Mouse (Mus musculus) thymus, adult 2 months (tissue): ENCODE measurements around the gene Fkbp10. TPM values are rescaled to one million over a fixed set of nuclear protein-coding genes. Genes with fewer than 3 reads are reported as not detected.

Experiments
- DNase-seq: peaks from one replicate; pipeline ENCODE4 v3.0.0; 2021
- H3K27ac ChIP-seq: fragments of 200-500 bp; 2 replicates; pipeline ENCODE4 v1.5.1; 2012; ENCODE audit warnings: low read length, control low read depth; ENCODE audit not compliant: control insufficient read depth, insufficient read depth
- H3K27me3 ChIP-seq: fragments of 200-500 bp; 2 replicates; pipeline ENCODE4 v1.6.1; 2012; ENCODE audit warnings: mild to moderate bottlenecking, low read length, moderate library complexity, mixed read lengths; ENCODE audit not compliant: control insufficient read depth, insufficient read depth
- H3K36me3 ChIP-seq: fragments of 200-500 bp; 2 replicates; pipeline ENCODE4 v1.6.1; 2012; ENCODE audit warnings: mild to moderate bottlenecking, low read length, moderate library complexity; ENCODE audit not compliant: control insufficient read depth, insufficient read depth
- H3K4me1 ChIP-seq: fragments of 200-500 bp; replicated peaks from 2 replicates; pipeline ENCODE4 v1.6.1; 2012; ENCODE audit warnings: low read length; ENCODE audit not compliant: control insufficient read depth, insufficient read depth
- H3K4me3 ChIP-seq: fragments of 200-500 bp; 2 replicates; pipeline ENCODE4 v1.5.1; 2012; ENCODE audit warnings: mild to moderate bottlenecking, low read length, control low read depth, moderate library complexity; ENCODE audit not compliant: control insufficient read depth, insufficient read depth
- CTCF ChIP-seq: fragments of 200-500 bp; IDR thresholded peaks from 2 replicates; pipeline ENCODE4 v1.5.1; 2012; ENCODE audit warnings: mild to moderate bottlenecking, control low read depth, low read length, moderate library complexity, borderline replicate concordance; ENCODE audit not compliant: control insufficient read depth, poor library complexity, insufficient read depth; ENCODE audit errors: extremely low read depth
- POLR2A ChIP-seq: fragments of 200-500 bp; IDR thresholded peaks from 2 replicates; pipeline ENCODE4 v1.6.1; 2012; ENCODE audit warnings: mild to moderate bottlenecking, low read length, control low read depth, moderate library complexity; ENCODE audit not compliant: control insufficient read depth, poor library complexity, insufficient read depth; ENCODE audit errors: extremely low read depth
- WGBS: fragments of 180-500 bp; shearing (Covaris S2); methylation state at CpG from one replicate; pipeline ENCODE4 v1.1.7; 2018; 5-methylcytosine and 5-hydroxymethylcytosine counted together
- polyA plus RNA-seq: library from polyadenylated mRNA; depleted of rRNA; stranded (reverse); fragments of >200 nt; gene quantifications from 2 replicates; pipeline ENCODE4 v1.2.3, GENCODE M21; 2012

Gene Fkbp10
- polyA plus RNA-seq, 1 experiment: 9.5 TPM

- no peak for DNase-seq
- peaks cover 10% of the 10 kb centered on the region for H3K4me1 ChIP-seq
Observed at GRCm38 (mm10) chr11:100423836-100424235, 8.3 kb downstream of the Fkbp10 start.

GRCm38 (mm10) chr11:100425851-100426250 is 10.4 kb downstream of the Fkbp10 start:
- no peak overlapping the region for H3K4me3 ChIP-seq
- H3K27me3 ChIP-seq: no peaks in the 10 kb centered on the region
- peaks cover 10% of the 10 kb centered on the region for H3K4me1 ChIP-seq
- H3K36me3 ChIP-seq: peaks cover 18% of the 10 kb centered on the region
- H3K27ac ChIP-seq: no peak overlapping the region
- 73% methylated on average over 7 of the region's 7 CpGs for WGBS
- TF ChIP-seq POLR2A: no peak
- TF ChIP-seq CTCF: 0 out of 2 replicates have a peak, but pooled peaks have one; percentile 34
- DNase-seq: peak; percentile 68

More at GRCm38 (mm10) chr11:100423836-100424235, 8.3 kb downstream of the Fkbp10 start:
- no peaks in the 10 kb centered on the region for H3K27me3 ChIP-seq
- 94% methylated on average over 7 of the region's 7 CpGs for WGBS
- no peak overlapping the region for H3K4me3 ChIP-seq
- no peak for TF ChIP-seq POLR2A
- TF ChIP-seq CTCF: no peak
- no peak overlapping the region for H3K27ac ChIP-seq
- no peaks in the 10 kb centered on the region; the same call in 1 of the 2 replicates for H3K36me3 ChIP-seq

- Histone ChIP-seq H3K4me3 (no peak overlapping the region), H3K4me1 (peaks cover 10% of the 10 kb centered on the region), H3K36me3 (peaks cover 22% of the 10 kb centered on the region), H3K27ac (no peak overlapping the region), H3K27me3 (no peaks in the 10 kb centered on the region)
- 91% methylated on average over 3 of the region's 3 CpGs for WGBS
- DNase-seq: no peak
- TF ChIP-seq POLR2A (no peak), CTCF (no peak)
Observed at GRCm38 (mm10) chr11:100426820-100427219, 11.3 kb downstream of the Fkbp10 start.

GRCm38 (mm10) chr11:100428612-100429199 is 13.2 kb downstream of the Fkbp10 start:
- 91% methylated on average over 9 of the region's 9 CpGs for WGBS
- DNase-seq: no peak
- peaks cover 26% of the 10 kb centered on the region for H3K36me3 ChIP-seq
- TF ChIP-seq CTCF: no peak
- H3K27me3 ChIP-seq: no peaks in the 10 kb centered on the region
- H3K4me3 ChIP-seq: no peak overlapping the region
- no peak overlapping the region for H3K27ac ChIP-seq
- H3K4me1 ChIP-seq: no peaks in the 10 kb centered on the region

GRCm38 (mm10) chr11:100430052-100430451 is 14.6 kb downstream of the Fkbp10 start:
- Histone ChIP-seq H3K27me3 (no peaks in the 10 kb centered on the region), H3K36me3 (peaks cover 34% of the 10 kb centered on the region), H3K4me1 (no peaks in the 10 kb centered on the region), H3K27ac (no peak overlapping the region), H3K4me3 (no peak overlapping the region)
- no peak for TF ChIP-seq POLR2A
- TF ChIP-seq CTCF: no peak
- no peak for DNase-seq
- WGBS: 96% methylated on average over 7 of the region's 7 CpGs

GRCm38 (mm10) chr11:100432002-100432401 is 16.5 kb downstream of the Fkbp10 start:
- TF ChIP-seq POLR2A: no peak
- TF ChIP-seq CTCF: no peak
- Histone ChIP-seq H3K27ac (no peak overlapping the region), H3K4me3 (no peak overlapping the region), H3K4me1 (no peaks in the 10 kb centered on the region), H3K27me3 (no peaks in the 10 kb centered on the region), H3K36me3 (peaks cover 43% of the 10 kb centered on the region)
- WGBS: 98% methylated on average over 5 of the region's 5 CpGs
- no peak for DNase-seq

- 96% methylated on average over 9 of the region's 9 CpGs for WGBS
- peaks cover 35% of the 10 kb centered on the region for H3K36me3 ChIP-seq
Observed at GRCm38 (mm10) chr11:100435678-100436246, 20.3 kb downstream of the Fkbp10 start.

More at GRCm38 (mm10) chr11:100435678-100436246, 20.3 kb downstream of the Fkbp10 start:
- H3K27ac ChIP-seq: no peak overlapping the region
- no peak for TF ChIP-seq POLR2A
- no peak for TF ChIP-seq CTCF
- no peaks in the 10 kb centered on the region for H3K27me3 ChIP-seq
- peaks cover 6% of the 10 kb centered on the region for H3K4me1 ChIP-seq
- no peak overlapping the region for H3K4me3 ChIP-seq
- DNase-seq: no peak
